Mouse (Mus musculus): Measurements from ENCODE around the gene Galr3. TPM values are rescaled to one million over a fixed set of nuclear protein-coding genes. Genes with fewer than 3 reads are reported as not detected.

The Galr3 gene
- not detected for polyA plus RNA-seq (2014; fragmentation: Illumina TruSeq; extraction: RNeasy Lipid Tissue Mini Kit (QIAGEN cat#74804); ENCODE audit: low read depth, low replicate concordance)

DNA sequence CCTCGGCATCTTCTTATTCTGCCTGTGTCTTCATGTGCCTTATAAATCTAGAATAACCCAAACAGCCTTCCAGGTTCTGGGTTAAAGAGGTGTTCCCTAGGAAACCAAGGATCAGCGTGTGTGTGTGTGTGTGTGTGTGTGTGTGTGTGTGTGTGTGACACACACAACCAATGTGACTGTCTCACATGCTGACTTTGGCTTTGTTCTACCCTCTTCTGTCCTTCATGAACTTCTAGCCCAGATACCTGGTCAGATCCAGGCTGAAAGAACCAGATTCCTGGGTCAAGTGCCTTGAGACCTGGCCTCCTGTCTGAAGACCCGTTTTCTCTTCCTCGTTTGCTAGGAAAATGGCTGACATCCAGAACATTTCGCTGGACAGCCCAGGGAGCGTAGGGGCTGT lies at the start of gene Galr3:
Gene Galr3, plus strand, starts transcription at position 301 of the 400 bp plus-strand sequence.

DNA sequence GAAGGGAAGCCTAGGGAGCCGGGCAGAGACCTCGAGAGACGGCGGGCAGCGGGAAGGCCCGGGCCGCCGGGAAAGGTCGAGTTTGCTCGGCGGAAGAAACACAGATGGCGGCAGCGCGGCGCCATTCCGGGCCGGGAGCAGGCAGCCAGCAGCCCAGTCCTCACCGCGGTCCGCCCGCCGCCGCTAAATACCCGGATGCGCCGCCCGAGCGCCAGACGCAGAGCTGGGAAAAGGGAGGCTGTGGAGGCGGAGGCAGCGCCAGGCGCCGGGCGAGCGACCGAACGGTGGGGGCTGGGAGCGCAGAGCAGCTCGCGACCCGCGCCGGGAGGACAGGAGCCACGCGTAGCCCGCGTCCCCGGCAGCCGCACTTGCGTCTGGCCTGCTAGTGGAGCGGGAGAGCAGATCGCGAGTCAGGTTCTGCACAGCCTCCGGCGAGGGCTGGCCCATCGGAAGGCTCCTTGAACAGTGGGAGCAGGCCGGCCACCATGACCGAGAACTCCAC lies 13.4 kb upstream of the Galr3 start, which contains the start of gene H1f0:
Gene H1f0, plus strand, starts transcription at position 214 of the 502 bp plus-strand sequence.

DNA sequence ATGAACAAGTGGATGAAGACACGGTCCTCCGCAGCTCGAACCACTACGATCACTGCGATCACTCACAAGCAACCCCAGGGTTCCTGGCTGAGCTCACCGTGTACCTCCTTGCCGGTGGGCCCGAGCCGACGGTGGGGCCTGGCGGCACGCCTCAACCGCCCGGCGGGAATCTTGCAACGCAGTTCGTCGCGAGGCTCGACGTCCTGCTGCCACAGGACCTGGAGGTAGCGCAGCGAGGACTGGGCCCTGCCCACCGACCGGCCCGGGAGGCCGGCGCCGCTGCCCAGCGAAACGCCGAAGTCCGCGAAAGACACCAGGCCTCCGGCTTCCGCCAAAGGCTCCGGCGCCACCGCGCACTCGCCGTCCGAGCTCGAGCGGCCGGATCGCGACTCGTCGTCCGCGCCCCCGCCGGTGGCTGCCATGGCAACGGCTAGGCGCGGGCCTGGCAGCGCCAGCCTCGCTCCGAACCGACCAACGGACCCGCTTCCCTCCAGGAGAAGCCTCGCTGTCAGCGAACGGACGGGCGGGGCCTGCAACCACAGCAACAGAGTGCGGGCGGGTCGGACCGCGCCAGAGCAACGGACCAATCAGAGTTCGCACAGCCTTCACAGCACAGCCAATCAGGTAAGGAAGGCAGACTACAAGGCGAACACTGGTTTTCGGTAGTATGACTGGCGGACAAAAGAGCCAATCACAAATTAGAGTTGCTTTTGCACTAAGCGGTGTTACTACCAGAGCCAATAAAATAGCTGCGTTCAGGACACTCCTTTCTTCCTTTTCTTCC lies 20.9 kb downstream of the Galr3 start, which contains the start of gene Ankrd54:
Gene Ankrd54, minus strand, starts transcription at position 518 of the 784 bp plus-strand sequence.

DNA sequence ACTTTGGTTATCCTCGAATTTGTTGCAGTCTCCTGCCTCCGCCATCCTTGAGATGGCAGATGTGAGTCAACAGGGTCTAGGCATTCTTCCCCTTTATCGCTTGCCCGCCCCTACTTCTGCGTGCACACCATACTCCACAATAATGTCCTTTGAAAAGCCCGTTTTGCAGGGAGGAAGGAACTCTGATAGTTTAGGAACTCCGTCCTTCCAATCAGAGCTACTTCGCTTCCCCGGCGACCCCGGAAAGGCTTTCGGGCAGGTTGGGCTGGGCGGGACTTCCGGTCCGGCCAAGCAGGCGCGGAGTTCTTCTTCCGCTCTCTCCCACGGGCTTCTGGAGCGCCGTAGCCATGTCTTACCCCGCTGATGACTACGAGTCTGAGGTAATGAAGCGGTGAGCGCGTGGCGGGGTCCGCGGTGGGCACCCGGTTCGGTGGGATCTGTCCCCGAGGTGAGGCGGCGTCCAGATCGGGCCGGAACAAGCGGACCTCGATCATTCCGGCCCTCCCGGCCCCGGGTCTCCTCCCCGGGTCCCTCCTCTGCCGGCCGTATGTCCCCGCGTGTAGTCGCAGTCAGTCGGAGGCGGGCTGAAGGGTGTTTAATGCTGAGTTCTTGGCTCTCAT lies 33.3 kb downstream of the Galr3 start, which contains the start of gene Eif3l:
Gene Eif3l, plus strand, starts transcription at position 267 of the 620 bp plus-strand sequence.

Other genes with a start within 250 kb of the Galr3 start
- gene Card10, start 238.8 kb upstream of the Galr3 start, polyA plus RNA-seq (2014; fragmentation: Illumina TruSeq; extraction: RNeasy Lipid Tissue Mini Kit (QIAGEN cat#74804); ENCODE audit: low read depth, low replicate concordance): 0.48 TPM
- 0.24 TPM for gene Cdc42ep1, start 199.3 kb upstream of the Galr3 start, polyA plus RNA-seq (2014; fragmentation: Illumina TruSeq; extraction: RNeasy Lipid Tissue Mini Kit (QIAGEN cat#74804); ENCODE audit: low read depth, low replicate concordance)
- not detected for gene Lgals2, start 186.4 kb upstream of the Galr3 start, polyA plus RNA-seq (2014; fragmentation: Illumina TruSeq; extraction: RNeasy Lipid Tissue Mini Kit (QIAGEN cat#74804); ENCODE audit: low read depth, low replicate concordance)
- 1.1 TPM for gene Gga1, start 164.7 kb upstream of the Galr3 start, polyA plus RNA-seq (2014; fragmentation: Illumina TruSeq; extraction: RNeasy Lipid Tissue Mini Kit (QIAGEN cat#74804); ENCODE audit: low read depth, low replicate concordance)
- gene Gm49510, start 142.2 kb upstream of the Galr3 start, polyA plus RNA-seq (2014; fragmentation: Illumina TruSeq; extraction: RNeasy Lipid Tissue Mini Kit (QIAGEN cat#74804); ENCODE audit: low read depth, low replicate concordance): not detected
- not detected for gene Sh3bp1, start 142.1 kb upstream of the Galr3 start, polyA plus RNA-seq (2014; fragmentation: Illumina TruSeq; extraction: RNeasy Lipid Tissue Mini Kit (QIAGEN cat#74804); ENCODE audit: low read depth, low replicate concordance)
- gene Pdxp, start 128.0 kb upstream of the Galr3 start, polyA plus RNA-seq (2014; fragmentation: Illumina TruSeq; extraction: RNeasy Lipid Tissue Mini Kit (QIAGEN cat#74804); ENCODE audit: low read depth, low replicate concordance): not detected
- gene Lgals1, start 115.2 kb upstream of the Galr3 start, polyA plus RNA-seq (2014; fragmentation: Illumina TruSeq; extraction: RNeasy Lipid Tissue Mini Kit (QIAGEN cat#74804); ENCODE audit: low read depth, low replicate concordance): 2.0 TPM
- 3.0 TPM for gene Nol12, start 107.0 kb upstream of the Galr3 start, polyA plus RNA-seq (2014; fragmentation: Illumina TruSeq; extraction: RNeasy Lipid Tissue Mini Kit (QIAGEN cat#74804); ENCODE audit: low read depth, low replicate concordance)
- gene Triobp, start 94.2 kb upstream of the Galr3 start, polyA plus RNA-seq (2014; fragmentation: Illumina TruSeq; extraction: RNeasy Lipid Tissue Mini Kit (QIAGEN cat#74804); ENCODE audit: low read depth, low replicate concordance): 0.77 TPM
- gene H1f0, start 13.4 kb upstream of the Galr3 start, polyA plus RNA-seq (2014; fragmentation: Illumina TruSeq; extraction: RNeasy Lipid Tissue Mini Kit (QIAGEN cat#74804); ENCODE audit: low read depth, low replicate concordance): 71.3 TPM
- gene Ankrd54, start 21.0 kb downstream of the Galr3 start, polyA plus RNA-seq (2014; fragmentation: Illumina TruSeq; extraction: RNeasy Lipid Tissue Mini Kit (QIAGEN cat#74804); ENCODE audit: low read depth, low replicate concordance): 0.90 TPM
- 40.0 TPM for gene Eif3l, start 33.3 kb downstream of the Galr3 start, polyA plus RNA-seq (2014; fragmentation: Illumina TruSeq; extraction: RNeasy Lipid Tissue Mini Kit (QIAGEN cat#74804); ENCODE audit: low read depth, low replicate concordance)
- gene Micall1, start 67.0 kb downstream of the Galr3 start, polyA plus RNA-seq (2014; fragmentation: Illumina TruSeq; extraction: RNeasy Lipid Tissue Mini Kit (QIAGEN cat#74804); ENCODE audit: low read depth, low replicate concordance): 3.2 TPM
- gene Polr2f, start 99.1 kb downstream of the Galr3 start, polyA plus RNA-seq (2014; fragmentation: Illumina TruSeq; extraction: RNeasy Lipid Tissue Mini Kit (QIAGEN cat#74804); ENCODE audit: low read depth, low replicate concordance): 1.1 TPM
- not detected for gene 1700088E04Rik, start 99.4 kb downstream of the Galr3 start, polyA plus RNA-seq (2014; fragmentation: Illumina TruSeq; extraction: RNeasy Lipid Tissue Mini Kit (QIAGEN cat#74804); ENCODE audit: low read depth, low replicate concordance)
- gene Sox10, start 123.4 kb downstream of the Galr3 start, polyA plus RNA-seq (2014; fragmentation: Illumina TruSeq; extraction: RNeasy Lipid Tissue Mini Kit (QIAGEN cat#74804); ENCODE audit: low read depth, low replicate concordance): not detected
- gene Pick1, start 187.3 kb downstream of the Galr3 start, polyA plus RNA-seq (2014; fragmentation: Illumina TruSeq; extraction: RNeasy Lipid Tissue Mini Kit (QIAGEN cat#74804); ENCODE audit: low read depth, low replicate concordance): 7.5 TPM
- 0.16 TPM for gene Gm49486, start 187.5 kb downstream of the Galr3 start, polyA plus RNA-seq (2014; fragmentation: Illumina TruSeq; extraction: RNeasy Lipid Tissue Mini Kit (QIAGEN cat#74804); ENCODE audit: low read depth, low replicate concordance)
- gene Slc16a8, start 212.9 kb downstream of the Galr3 start, polyA plus RNA-seq (2014; fragmentation: Illumina TruSeq; extraction: RNeasy Lipid Tissue Mini Kit (QIAGEN cat#74804); ENCODE audit: low read depth, low replicate concordance): not detected
- not detected for gene Baiap2l2, start 243.7 kb downstream of the Galr3 start, polyA plus RNA-seq (2014; fragmentation: Illumina TruSeq; extraction: RNeasy Lipid Tissue Mini Kit (QIAGEN cat#74804); ENCODE audit: low read depth, low replicate concordance)